Mouse (Mus musculus): ENCODE measurements around the gene Dntt.

The Dntt gene

DNA sequence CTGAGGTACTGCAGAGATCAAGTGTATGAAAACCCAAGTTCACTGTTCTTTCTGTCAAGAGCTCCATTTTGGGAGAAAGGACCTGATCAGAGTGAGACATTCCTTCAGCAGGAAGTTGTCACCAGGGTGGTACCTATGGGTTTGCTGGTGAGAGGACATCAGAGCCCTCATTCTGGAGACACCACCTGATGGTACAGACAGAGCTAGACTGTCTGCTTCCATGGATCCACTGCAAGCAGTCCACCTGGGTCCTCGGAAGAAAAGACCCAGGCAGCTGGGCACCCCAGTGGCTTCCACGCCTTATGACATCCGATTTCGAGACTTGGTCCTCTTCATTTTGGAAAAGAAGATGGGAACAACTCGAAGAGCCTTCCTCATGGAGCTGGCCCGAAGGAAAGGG, at the start of gene Dntt:
TSS of gene Dntt (plus strand) at position 57 of the 400 bp plus-strand sequence.
- no peak for DNase-seq (ENCODE audit: low spot score in 2 of 2)

DNA sequence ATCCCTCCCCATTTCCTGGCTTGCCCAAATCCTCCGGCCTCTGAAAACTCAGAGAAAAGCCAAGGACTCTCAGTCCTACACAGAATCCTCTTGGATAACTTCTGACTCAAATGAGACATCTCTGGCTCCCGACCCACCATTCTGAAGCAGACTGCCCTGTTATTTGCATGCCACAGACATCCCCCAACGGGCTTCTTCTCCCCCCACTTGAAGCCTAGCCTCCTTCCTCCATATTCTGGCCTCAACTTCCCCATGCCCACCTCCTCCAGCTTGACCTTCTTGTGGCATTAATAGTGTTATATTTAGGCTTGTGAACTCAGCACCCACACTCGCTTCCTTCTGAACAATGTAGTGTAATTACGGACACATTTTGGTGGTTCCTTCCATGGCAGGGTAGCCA, 48.4 kb upstream of the Dntt start:
- no peak for DNase-seq (ENCODE audit: low spot score in 2 of 2)

DNA sequence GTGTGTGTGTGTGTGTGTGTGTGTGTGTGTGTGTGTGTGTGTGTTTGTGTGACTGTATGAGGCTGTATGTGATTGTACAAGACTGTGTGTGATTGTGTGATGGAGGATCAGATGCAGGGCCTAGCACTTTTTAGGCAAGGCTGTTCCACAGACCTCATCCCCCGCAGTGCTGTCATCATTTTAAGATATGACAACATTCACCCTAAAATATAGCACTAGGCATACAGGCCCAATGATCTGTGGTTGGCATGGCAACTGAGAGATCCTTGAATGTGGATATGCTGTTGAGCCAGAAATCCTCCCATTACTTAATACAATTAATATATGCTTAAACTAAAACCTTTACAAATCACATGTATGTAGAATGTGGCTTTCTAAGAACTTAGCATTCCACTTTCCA, 44.5 kb upstream of the Dntt start:
- no peak for DNase-seq (ENCODE audit: low spot score in 2 of 2)

DNA sequence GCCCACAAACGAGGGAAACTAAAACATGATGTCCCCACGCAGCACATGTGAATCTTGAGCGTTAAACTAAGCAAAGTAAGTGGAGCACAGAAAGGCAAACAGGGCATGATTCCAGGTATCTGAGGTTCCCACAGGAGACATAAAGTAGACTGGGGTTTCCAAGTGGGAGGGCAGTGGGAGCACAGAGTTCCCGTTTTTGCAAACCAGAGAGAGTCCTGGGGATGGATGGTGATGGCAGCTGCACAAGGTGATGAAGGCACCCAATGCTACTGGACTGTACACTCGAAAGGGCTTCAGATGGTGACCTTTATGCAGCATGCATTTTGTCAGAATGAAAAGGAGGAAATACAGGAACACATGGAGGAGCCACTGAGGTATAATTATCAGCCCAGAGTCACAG, 40.2 kb upstream of the Dntt start:
- no peak for DNase-seq (ENCODE audit: low spot score in 2 of 2)

DNA sequence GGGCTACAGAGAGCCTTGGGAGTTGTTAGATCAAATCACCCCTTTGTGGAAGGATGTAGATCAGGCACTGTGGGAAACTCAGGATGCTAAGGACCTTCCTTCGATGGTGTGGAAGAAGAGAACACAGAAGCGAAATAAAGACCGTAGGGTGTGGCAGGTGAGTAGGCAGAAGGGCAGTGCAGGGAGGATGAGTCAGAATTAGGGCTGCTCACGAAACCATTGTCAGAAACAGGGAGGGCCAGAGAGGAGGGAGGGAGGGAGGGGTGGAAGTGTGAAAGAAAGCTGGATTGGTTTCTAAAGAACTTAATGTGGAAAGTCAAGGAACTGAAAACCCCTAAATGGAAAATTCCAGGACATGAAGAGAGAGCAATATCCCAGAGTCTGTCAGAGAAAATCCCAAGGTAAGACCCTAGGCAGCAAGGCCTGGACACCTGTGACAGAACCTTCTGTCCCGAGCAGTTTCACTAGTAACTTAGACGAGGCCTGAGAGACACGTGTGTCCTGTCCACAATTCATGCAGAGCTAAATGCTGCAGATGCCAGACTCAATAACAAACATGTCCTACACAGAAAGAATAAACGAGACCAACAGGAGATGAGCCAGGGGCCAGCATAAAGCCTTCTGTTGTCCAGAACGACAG, 39.0 kb upstream of the Dntt start:
- no peak for DNase-seq (ENCODE audit: low spot score in 2 of 2)

DNA sequence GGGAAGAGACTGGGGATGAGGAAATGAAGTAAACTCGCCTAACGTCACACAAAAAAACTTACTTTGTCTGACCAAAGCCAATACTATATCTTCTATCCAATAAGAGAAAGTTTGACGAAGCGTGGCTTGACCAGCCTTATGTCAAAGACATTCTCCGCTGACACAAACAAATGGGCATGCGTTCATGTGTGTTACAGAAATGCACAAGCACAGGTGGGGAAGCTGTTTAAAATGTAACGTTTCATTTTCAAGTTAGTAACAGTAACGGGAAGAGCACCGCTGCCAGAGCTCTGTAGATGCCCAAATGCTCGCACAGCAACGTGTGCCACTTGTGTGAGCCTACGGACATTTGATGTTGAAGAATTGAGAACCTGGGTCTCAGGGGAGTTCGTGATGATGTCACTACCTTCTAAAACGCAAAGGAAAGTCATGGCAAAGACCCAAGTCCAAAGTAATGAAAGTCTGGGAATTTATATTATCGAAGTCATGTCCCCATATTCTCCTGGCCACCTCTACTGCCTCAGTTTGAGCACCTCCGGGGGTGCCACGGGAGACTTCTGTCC, 38.2 kb upstream of the Dntt start:
- DNase-seq (ENCODE audit: low spot score in 2 of 2) = no peak

DNA sequence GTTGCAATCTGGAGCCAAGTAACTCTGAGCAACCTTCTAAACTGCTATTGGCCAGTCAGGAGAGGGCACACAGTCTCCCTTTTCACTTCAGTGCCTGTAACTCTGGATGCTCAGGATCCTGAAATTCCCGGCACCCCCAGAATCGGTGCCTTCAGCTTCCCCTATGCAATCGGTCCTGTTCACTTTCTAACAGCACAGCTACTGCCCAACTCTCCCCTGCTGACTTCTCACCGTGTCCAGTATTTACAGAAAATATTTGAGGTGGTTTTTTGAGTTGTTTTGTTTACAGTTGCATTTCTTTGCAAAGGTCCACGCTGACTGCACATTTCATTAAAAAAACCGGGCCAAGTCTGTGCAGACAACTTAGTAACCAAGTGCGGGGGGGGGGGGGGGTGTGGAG, 37.4 kb upstream of the Dntt start:
- DNase-seq (ENCODE audit: low spot score in 2 of 2) = no peak

DNA sequence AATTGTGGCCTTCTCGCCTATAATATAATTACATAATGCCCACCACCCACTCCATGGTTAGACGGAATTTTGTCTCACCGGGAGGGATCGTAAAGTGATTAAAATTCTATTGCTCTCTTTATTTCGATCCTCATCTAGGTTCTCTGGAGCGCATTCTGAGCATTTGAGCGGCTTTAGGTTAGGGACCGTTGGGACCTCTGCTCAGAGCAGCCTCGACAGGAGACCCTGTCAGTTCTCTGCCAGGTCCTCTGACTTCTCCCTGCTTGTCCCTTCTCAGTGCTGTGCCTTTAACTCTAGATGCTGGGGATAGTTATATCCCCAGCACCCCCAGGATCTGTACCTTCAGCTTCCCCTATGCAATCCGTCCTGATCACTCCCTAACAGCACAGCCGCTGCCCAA, 37.0 kb upstream of the Dntt start:
- DNase-seq (ENCODE audit: low spot score in 2 of 2) = no peak

DNA sequence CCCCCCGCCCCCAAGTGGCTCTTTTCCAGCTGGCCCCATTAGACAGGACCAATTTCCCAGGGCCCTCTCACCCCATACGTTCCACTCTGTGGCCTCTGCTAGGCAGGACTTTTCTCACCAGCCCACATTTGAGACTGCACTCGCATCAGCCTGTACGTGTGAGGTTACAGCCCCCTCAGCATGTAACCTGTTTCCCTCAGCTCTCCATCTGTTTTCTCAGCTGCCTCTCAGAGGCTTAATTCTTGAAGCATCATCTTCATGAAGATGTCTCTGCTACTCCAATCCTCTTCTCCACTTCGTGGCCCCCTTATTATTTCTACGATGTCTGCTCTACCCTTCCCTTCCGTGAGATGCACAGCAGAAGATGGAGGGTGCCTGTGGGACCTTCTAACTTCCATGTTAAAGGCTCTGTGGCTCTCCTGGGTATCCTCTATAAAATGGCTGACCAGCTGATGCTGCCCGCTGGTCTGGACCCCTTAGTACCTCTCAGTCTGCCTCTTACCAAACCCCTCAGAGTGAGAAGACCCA, 36.5 kb upstream of the Dntt start:
- no peak for DNase-seq (ENCODE audit: low spot score in 2 of 2)

DNA sequence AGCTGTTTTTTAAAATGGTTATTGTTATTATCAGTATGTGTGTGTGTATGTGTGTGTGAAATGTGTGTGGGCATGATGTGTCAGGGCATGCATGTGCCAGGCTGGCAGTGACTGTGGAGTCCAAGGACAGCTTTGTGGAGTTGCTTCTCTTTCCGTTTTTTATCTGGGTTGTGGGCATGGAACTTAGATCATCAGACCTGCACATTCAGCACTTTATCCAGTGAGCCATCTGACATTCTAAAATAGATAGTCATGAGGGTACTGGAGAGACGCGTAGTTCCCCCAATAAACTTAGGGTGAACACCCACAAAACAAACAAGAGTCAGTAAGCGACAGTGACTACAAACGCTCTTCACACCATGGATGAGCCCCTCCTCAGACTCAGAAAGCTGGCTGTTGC, 35.7 kb upstream of the Dntt start:
- DNase-seq (ENCODE audit: low spot score in 2 of 2) = no peak

DNA sequence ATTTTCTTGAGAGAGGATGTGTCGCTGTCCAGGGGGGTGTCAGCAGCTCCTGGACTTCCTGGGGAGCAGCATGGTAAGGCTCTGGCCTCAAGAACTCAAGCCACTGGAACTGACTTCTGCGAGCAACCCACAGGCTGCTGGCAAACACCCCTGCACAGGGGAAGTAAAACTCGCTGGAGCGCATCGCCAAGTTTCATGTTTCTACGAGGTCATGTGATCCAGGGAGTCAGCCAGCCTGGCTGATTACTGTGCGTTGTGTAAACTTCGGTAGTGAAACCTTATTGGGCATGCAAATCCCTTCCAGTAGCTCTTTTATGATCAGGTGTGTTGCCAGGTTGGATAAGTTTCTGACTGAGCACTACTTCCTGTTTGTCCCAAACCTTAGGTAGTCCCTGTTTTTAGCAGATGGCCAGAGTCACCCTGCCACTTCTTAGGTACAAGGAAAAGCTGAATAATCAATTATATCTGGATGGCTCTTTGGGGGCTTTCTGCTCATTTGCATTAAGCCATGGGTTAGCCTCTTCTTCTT, 35.0 kb upstream of the Dntt start, which contains the start of gene Blnk:
TSS of gene Blnk (minus strand) at position 479 of the 529 bp plus-strand sequence.
- peak in 1 of 2 experiments; percentile 73 for DNase-seq (ENCODE audit: low spot score in 2 of 2)

DNA sequence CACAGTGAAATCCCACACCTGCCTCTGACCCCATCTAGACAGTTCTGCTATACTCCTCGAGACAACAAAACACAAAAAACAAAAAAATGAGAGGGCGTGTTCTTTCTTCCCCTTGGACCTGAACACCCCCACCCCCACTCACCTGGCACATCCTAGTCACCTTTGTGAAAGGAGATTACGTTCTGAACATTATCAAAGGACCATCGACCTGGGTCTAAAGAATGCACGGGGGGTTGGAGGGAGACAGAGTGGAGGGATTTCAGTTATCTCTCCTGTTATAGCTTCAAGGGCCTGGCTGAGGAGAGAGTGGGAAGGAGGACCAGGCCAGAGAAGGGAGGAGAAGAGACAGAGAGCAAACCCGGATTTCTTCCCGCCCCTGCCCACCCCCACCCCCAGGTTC, 34.2 kb upstream of the Dntt start:
- no peak for DNase-seq (ENCODE audit: low spot score in 2 of 2)

DNA sequence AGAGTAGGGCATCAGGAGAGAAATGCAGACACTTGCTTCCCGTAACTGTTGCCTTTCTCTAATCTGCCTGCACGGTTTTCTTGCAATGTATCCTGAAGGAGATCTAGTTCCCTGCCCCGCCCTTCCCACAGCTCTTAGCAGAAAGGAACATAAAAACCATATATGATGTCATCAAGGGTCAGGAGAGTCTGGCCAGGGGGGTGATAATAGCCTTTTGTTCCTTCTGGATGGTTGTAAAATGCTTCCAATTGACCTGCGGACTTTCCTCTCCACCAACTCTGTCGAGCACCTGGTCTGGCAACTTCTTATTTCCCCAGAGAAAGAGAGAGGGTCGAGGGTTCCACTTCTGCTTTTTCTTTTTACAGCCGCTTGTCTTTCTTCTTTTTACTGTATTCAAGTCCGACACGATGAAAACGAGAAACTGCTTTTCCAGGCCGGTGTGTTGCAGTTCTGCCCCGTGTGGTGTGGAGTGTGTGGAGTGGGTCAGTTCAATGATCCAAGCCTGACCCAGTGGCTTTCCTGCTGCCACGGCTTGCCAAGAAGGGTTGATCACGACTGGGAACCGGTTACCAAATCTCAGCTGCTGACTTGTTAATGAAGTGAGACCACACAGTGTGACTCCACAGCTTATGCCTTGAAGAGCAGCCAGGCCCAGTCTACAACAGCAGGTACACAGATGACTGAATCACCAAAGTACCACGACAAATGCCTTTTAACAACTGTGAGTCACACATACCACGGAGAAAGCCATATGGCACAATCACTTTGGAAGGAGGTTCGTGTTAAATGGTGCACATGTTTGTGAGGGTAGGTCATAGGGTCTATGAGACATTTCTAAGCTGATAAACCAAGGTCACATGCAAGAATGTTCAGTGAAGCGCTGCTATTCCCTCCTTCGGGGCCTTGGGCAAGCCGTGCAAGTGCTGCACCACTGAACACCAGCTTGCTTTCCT, 33.4 kb upstream of the Dntt start:
- peak in 1 of 2 experiments; percentile 68 for DNase-seq (ENCODE audit: low spot score in 2 of 2)

DNA sequence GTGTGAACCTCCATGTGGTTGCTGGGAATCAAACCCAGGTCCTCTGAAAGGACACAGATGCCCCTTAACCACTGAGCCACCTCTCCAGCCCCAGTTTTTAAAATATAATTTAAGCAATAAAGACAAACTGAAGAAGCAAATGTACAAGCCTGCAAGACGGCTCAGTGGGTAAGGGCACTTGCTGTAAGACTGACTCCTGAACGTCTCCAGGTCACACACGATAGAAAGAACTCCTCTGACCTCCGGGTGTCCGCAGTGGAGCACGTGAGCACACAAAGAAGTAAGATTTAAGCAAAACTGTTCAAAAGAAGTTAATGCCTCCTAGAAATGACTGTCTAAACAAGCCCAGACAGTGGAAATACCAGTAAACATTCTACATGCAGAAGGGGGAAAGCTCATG, 32.4 kb upstream of the Dntt start:
- DNase-seq (ENCODE audit: low spot score in 2 of 2) = no peak

DNA sequence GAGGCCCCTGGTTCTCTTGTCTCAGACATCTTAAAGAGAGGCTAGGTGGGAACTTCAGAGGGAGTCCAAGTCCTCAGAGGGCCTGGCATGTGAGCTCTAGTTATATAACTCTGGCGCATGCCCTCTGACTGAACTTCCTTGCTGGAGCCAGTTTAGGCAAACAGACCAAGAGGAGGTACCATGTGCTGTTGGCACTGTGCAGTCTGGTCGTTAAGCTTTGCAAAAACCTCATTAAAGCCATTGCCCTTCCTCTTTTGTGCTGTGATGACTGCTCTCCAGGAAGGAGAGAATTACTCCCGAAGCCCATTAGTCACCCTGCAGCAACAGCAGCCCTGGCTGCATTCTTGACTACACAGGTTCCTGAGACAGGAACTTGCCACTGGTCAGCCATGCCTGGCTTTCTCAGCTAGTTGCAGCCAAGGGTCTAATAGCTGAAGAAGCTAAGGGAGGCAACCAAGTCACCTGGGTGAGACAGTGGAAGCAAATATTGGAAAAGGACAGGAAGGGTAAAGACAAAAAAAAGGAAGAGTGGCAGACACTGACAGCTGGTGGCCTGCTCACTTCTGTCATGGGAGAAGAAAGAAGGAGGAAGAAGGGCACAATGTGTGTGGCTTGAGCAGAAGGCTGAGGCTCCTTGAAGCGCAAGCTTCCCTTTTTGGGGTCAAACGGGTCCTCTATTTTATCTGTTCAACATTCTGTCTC, 30.5 kb upstream of the Dntt start:
- DNase-seq (ENCODE audit: low spot score in 2 of 2) = no peak

DNA sequence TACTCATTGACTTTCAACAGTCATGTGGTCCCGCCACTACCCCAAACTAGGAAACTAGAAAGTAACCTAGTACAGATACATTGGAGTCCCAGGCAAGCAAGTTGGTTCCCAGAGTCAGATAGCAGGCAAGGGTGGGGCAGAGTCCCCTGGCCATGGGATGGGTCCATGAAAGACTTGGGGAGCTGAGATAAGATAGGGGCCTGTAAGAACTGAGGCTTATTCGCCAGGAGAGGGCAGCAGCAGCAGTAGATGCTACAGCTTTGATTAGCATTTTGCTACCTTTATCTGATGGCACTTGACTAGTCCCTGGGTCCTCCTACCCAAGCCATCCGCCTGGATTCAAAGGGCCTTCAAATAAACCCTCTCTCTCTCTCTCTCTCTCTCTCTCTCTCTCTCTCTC, 29.5 kb upstream of the Dntt start:
- no peak for DNase-seq (ENCODE audit: low spot score in 2 of 2)

DNA sequence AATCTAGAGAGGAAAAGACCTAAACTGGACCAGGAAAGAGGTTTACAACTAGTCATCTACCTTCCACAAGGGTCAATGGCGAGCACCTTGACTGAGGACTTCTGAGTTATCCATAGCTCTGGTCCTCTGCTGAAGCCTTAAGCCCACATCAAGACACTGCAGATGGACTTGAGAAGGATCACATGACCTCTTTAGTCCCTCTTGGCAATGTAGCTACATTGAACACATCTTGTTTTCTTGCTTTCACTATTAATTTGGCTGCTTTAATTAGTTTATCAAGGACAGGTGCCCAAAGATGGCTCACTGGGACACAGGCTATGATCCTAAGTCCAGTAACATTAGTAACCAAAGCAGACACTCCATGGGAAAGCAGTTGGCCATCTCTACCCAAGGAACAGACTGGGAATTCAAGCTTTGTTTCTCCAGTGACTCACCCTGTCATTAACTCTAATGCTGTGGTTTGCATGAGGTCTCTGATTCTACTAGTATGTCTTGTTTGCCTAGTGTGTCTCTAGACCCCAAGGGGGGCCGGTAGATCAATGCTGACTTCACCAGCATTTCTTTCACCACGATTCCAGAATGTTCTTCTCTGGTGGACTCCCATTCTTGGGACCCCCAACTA, 25.3 kb upstream of the Dntt start:
- no peak for DNase-seq (ENCODE audit: low spot score in 2 of 2)

DNA sequence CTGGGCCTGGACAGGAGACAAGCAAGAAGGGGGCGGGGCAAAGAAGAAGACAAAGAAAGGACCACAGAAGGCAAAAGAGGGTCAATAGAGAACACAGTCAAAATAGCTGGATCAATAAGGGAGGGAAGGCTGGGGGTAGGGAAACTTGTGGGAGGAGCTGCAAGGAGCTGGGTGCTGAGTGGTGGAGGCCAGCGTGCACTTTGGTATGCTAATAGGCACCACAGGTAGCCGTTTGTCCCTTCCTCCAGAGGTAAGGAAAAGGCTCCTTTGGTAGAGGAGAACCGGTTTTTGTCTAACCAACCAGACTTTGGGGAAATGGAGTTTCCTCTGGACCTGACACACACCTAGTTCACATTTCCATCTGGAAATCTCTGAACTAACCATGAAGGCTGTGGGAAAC, 22.5 kb upstream of the Dntt start:
- DNase-seq (ENCODE audit: low spot score in 2 of 2) = no peak

DNA sequence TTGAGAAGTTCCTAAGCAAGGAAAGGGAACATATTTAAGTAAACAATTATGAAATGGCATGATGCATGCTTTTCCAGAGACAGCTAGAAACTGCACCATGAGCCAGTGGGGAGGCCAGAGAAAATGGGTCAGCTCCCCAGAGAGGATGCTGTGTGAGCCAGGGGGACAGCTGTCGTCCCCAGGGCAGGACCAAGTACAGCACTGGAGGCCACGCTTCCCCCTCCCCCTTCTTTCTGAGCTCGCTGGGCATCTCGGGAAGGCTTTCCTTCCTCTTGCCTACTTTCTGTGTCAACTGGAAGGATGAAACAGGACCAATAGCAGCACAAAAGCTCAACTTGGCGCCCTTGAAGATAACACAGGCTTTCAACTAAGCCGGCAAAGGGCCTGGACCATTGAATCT, 21.7 kb upstream of the Dntt start:
- no peak for DNase-seq (ENCODE audit: low spot score in 2 of 2)

DNA sequence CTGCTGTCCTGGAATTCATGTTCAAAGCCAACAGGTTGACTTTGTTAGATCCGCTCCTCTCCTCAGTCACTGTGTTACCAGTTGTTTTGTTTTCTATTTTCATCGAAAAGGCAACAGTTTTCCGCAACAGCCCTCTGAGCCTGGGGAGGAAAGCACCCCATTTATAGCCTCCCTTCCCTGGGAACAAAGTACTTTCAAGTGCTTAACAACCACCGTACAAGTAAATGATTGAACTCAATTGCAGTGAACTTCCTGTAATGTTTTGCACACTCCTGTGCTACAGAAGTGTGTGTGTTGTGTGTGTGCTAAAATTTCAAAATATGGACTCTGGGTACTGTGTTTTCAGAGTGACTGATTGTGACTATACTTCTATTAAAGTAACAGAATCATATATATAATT, 21.3 kb upstream of the Dntt start:
- DNase-seq (ENCODE audit: low spot score in 2 of 2) = no peak

DNA sequence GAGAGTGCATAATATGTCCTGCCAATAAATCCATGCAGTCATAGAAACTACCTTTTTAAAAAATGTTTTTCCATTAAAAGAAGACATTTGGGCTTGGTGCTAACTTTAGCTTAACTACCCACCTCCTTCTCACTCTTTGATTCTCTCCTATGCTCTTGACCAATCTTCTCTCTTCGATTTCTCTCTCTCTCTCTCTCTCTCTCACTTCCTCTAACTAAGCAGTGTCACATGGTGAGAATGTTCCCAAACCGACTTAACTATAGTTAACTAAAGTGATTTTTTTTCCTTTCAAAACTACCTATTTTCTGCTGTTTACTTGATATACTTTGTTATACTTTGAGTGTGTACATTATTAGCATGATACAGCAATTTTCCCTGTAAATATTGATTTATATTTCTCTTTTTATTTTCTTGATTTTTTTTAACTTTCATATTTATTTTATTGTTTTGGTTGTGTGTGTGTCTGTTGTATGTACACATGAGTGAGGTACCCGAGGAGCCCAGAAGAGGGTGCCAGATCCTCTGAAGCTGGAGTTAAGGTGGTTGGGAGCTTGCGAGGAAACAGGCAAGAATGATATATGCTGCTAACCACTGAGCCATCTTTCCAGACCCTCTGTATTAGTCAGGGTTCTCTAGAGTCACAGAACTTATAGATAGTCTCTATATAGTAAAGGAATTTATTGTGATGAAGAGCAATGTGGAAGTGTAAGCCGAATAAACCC, 20.2 kb upstream of the Dntt start:
- DNase-seq (ENCODE audit: low spot score in 2 of 2) = no peak

Measured in left cerebral cortex, adult 9 months (tissue).